Mouse (Mus musculus): ENCODE results near the gene Ino80.

DNA sequence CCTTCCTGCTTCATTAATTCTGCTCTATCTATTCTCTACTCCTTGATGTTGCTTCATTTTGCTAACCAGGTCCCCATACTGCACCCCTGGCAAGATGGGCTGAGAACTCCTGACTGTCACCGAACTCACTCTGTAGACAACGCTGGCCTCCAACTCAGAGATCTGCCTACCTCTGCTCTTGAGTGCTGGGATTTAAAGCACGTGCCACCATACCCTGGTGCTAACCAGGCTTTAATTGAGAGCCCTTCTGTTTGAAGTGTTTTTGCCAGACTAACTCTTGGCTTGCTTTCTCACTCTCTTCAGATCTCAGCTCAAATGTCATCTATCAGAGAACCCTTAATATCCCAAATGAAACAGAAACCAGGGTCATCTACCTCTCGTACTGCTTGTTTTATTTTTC is 87.5 kb downstream of the Ino80 start:
- TF ChIP-seq CTCF (IDR thresholded peaks at IDR 0.05): no peak
- TF ChIP-seq EP300 (IDR thresholded peaks at IDR 0.05; ENCODE audit: insufficient read depth, low read depth, low read length): no peak
